18 mouse cellular contexts compared by ENCODE assay signal in the genomic region with DNA sequence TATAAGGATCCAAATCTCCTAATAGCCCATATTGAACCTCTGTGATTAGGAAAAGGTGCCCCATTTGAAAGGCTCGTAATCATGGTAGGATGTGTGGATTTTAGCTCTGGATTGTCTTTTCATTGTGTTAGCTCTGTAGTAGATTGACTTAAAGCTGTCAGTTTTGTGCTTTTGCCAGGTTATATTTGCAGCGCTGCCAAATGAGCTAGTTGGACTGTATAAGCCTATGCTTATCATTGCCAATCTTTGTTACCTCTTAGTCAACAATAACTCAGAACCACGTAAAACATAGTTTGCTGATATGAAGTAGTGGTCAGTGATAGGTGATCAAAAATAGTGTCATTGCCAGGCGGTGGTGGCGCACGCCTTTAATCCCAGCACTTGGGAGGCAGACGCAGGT. TPM values are rescaled to one million over a fixed set of nuclear protein-coding genes. Genes with fewer than 3 reads are reported as not detected.
A peak's percentile ranks its signal among the peaks of the same experiment; 100 is the strongest.
DNase-seq lines count a peak whose midpoint lies in the region; ATAC-seq and TF ChIP-seq lines count a peak whose summit lies in the region.
"Had no signal": no experiment of that assay in that cellular context is flagged by ENCODE, and none has a peak within 500 bp of the region (broad histone marks: within the 10 kb centered on the region; RNA-seq: fewer than 3 reads in every experiment).

No protein-coding gene starts in this region.

- H3K9ac ChIP-seq in midbrain, postnatal 0 days (replicated peaks; ENCODE audit: low read length, poor library complexity, severe bottlenecking), result no peak overlapping the region
- H3K9ac ChIP-seq: limb, embryonic 15.5 days; liver, postnatal 0 days had no signal

- H3K4me3 ChIP-seq in midbrain, postnatal 0 days (ENCODE audit: low read depth, low read length), result no peak overlapping the region
- H3K4me3 ChIP-seq: embryonic facial prominence, embryonic 10.5 days; hindbrain, embryonic 10.5 days; limb, embryonic 15.5 days had no signal

- no peaks in the 10 kb centered on the region for H3K27me3 ChIP-seq in midbrain, postnatal 0 days (ENCODE audit: insufficient read depth, low read length)
- H3K27me3 ChIP-seq: limb, embryonic 15.5 days had no signal

- WGBS in midbrain, postnatal 0 days, result 96% methylated on average over 7 of the region's 7 CpGs

- ATAC-seq in midbrain, postnatal 0 days (ENCODE audit: low FRiP score), result no peak
- ATAC-seq: hindbrain, postnatal 0 days; intestine, postnatal 0 days; liver, postnatal 0 days had no signal

- H3K36me3 ChIP-seq in midbrain, postnatal 0 days (ENCODE audit: insufficient read depth, low read length), result peaks cover 10% of the 10 kb centered on the region; the same call in 1 of the 2 replicates

- peak; percentile 25 to 41 for DNase-seq in right cerebral cortex, postnatal 10 days (ENCODE audit: low spot score in 2 of 2)
- DNase-seq in right cerebral cortex, postnatal 4 days, result no peak
- peak; percentile 42 for DNase-seq in cerebellum, adult 8-10 months
- DNase-seq in gonadal fat pad, adult 2 months (ENCODE audit: low read depth), result peak; percentile 72
- no peak for DNase-seq in midbrain, postnatal 0 days (ENCODE audit: low spot score)
- no peak for DNase-seq in left cerebral cortex, adult 11 months (ENCODE audit: low spot score)
- DNase-seq in kidney, adult 18-20 months, result no peak
- DNase-seq: adrenal gland, adult 2 months; gastrocnemius, postnatal 25 days; liver, postnatal 0 days; lung, postnatal 10 days; retina, postnatal 1 day had no signal

- no peaks in the 10 kb centered on the region for H3K4me1 ChIP-seq in midbrain, postnatal 0 days (ENCODE audit: insufficient read depth, low read length)
- H3K4me1 ChIP-seq: embryonic facial prominence, embryonic 10.5 days; hindbrain, embryonic 10.5 days; limb, embryonic 15.5 days had no signal

- H3K4me2 ChIP-seq in midbrain, postnatal 0 days (ENCODE audit: low read depth, low read length, poor library complexity, severe bottlenecking), result no peak overlapping the region
- H3K4me2 ChIP-seq: limb, embryonic 15.5 days had no signal

- no peaks in the 10 kb centered on the region for H3K9me3 ChIP-seq in midbrain, postnatal 0 days (ENCODE audit: low read length)
- H3K9me3 ChIP-seq: embryonic facial prominence, embryonic 10.5 days; hindbrain, embryonic 10.5 days; limb, embryonic 15.5 days had no signal

- H3K27ac ChIP-seq in midbrain, postnatal 0 days (ENCODE audit: low read depth, low read length), result no peak overlapping the region
- H3K27ac ChIP-seq: embryonic facial prominence, embryonic 10.5 days; hindbrain, embryonic 10.5 days; hindbrain, postnatal 0 days; kidney, postnatal 0 days; limb, embryonic 15.5 days had no signal

- no peak for TF ChIP-seq CTCF in midbrain, postnatal 0 days (IDR thresholded peaks at IDR 0.05)

RNA-seq across cellular contexts. Expression of a gene that starts 14.5 kb away (rescaled TPM):
- 11.7 and 12.5 TPM in 2 replicates for polyA plus RNA-seq in gonadal fat pad, adult 2 months (2012; rRNA removed)
- total RNA-seq in midbrain, postnatal 0 days (2014; rRNA removed), result 80.9 and 83.8 TPM in 2 replicates
- 126 and 143 TPM in 2 replicates for polyA plus RNA-seq in midbrain, postnatal 0 days (2015; fragmentation: Nextera tagmentation; extraction: Ambion mirVana)

RNA-seq across cellular contexts. Expression of a gene that starts 57.5 kb away (rescaled TPM):
- 35.0 and 39.5 TPM in 2 replicates for polyA plus RNA-seq in gonadal fat pad, adult 2 months (2012; rRNA removed)
- 92.5 and 105 TPM in 2 replicates for total RNA-seq in midbrain, postnatal 0 days (2014; rRNA removed)
- polyA plus RNA-seq in midbrain, postnatal 0 days (2015; fragmentation: Nextera tagmentation; extraction: Ambion mirVana), result 211 and 217 TPM in 2 replicates

RNA-seq across cellular contexts. Expression of a gene that starts 57.6 kb away (rescaled TPM):
- polyA plus RNA-seq in gonadal fat pad, adult 2 months (2012; rRNA removed), result 23.7 and 29.1 TPM in 2 replicates
- total RNA-seq in midbrain, postnatal 0 days (2014; rRNA removed), result 85.5 and 103 TPM in 2 replicates
- polyA plus RNA-seq in midbrain, postnatal 0 days (2015; fragmentation: Nextera tagmentation; extraction: Ambion mirVana), result 249 and 263 TPM in 2 replicates

Comparison
In these comparisons a context has a peak if more than half of its experiments do, and no peak if none do; other contexts are left out.
1. DNase-seq: peak in right cerebral cortex, postnatal 10 days (2 of 2), cerebellum, adult 8-10 months (single experiment) and gonadal fat pad, adult 2 months (single experiment); none in right cerebral cortex, postnatal 4 days (single experiment), midbrain, postnatal 0 days (single experiment), left cerebral cortex, adult 11 months (single experiment) and kidney, adult 18-20 months (single experiment).